Mouse (Mus musculus) urinary bladder, postnatal 14 days (tissue): ENCODE results near the gene Dusp3.
A peak's percentile ranks its signal among the peaks of the same experiment; 100 is the strongest.
"Not testable (repeated sequence)": the region's sequence is repeated elsewhere in the genome, so short reads cannot be mapped to it uniquely, and the experiment has no call there.

ENCODE experiments used
- DNase-seq: peaks from one replicate; pipeline ENCODE4 v3.0.0; 2021; ENCODE audit warnings: low spot score

Gene Dusp3

DNA sequence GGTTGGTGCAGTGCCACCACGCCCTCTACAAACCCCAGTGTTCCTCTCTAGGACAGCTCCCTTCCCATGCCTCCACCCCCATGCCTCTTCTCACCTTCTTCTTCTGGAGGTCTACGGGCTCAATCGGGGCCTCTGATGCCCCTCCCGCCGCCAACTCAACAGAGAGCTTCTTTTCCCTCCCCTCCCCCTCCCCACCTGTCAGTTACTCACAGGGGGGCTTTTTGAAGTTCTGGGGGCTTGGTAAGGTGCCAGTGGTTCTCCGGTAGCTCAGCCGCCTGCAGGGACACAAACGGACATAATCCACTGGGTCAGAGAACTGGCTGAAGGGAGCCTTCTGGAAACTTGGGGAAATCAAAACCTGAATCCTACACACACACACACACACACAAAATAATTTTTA, 24.7 kb upstream of the Dusp3 start:
- no peak for DNase-seq

DNA sequence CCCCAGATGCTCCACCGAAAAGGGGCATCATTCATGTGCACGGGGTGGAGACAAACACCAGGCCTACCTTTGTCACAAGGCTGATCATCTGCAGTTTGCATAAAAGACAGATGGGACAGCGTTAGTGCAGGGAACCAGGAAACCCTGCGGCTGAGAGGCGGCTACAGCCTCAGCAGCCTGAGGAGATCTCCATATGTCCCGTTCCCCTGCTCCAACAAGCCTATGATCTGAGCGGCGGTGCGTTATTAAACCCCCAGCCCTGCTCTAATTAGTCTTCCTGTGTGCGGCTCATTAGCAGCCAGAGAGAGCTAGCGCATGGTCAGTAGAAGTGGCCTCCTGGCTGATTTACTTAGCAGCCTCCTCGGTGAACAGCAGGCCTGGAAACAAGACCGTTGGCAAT, 23.3 kb upstream of the Dusp3 start:
- no peak for DNase-seq

DNA sequence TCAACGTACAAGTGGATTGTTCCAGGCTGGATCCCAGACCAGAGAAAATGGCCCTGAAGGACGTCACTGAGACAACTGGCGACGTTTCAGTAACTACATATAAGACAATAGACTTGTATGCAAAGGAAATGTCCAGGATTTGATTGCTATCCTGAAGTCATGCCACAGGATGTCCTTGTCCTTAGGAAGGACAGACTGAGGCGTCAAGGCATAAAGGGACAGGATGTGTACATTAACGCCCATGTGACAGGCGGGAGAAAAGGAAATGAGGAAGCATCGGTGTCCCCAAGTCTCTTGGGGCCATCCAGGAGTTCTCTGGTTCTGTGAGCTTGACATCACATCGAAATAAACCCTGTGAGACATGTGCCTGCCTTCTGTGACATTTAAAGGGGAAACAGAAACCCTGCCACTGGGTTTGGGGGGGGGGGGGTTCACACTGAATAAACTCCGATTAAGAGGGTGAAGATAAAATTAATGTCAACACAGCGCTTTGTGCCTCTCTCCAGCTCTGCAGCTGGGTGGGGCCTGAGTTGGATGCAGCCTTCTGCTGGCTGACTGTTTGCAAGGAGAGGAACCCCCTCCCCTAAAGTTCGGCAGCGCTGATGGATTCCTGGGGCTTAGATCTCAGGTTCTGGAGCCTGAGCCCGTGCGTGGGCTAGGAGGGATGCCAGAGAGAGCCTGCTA, 22.3 kb upstream of the Dusp3 start:
- no peak for DNase-seq

DNA sequence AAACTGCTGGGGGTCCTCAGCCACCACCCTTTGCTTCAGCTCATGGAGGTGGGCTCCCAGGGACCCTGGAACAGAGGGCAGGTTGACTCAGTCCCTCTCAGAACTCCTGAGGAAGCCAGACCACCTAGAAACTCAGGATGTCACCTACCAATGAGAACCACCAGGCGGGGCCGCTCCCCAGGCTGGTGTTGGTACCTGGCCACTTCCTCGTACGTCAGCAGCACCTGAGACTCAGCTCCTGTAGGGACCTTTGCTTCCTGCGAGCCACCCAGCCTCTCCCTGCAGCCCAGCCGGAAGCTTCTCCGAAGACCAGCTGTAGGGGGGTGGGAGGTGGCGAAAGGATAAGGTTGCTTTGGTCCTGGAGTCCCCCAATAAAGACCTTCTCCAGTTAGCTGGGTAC, 21.6 kb upstream of the Dusp3 start:
- DNase-seq: no peak

DNA sequence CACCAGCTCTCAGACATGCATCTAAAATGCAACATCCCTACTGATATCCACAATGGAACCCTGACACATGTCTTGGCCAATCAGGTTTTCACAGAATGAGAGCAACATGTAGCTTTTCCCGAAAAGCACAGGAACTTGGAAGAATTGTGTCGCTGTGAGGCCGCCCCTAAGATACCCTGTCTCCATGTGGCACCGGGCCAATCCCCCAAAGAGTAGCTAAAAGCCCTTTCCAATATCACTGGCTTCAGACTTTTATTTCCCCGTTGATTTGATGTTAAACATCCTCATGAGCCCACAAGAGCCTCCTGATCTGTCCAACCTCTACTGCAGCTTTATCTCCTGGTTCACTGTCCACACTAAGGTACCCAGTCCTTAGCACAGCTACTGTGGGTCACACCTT, 19.9 kb upstream of the Dusp3 start:
- DNase-seq: no peak

DNA sequence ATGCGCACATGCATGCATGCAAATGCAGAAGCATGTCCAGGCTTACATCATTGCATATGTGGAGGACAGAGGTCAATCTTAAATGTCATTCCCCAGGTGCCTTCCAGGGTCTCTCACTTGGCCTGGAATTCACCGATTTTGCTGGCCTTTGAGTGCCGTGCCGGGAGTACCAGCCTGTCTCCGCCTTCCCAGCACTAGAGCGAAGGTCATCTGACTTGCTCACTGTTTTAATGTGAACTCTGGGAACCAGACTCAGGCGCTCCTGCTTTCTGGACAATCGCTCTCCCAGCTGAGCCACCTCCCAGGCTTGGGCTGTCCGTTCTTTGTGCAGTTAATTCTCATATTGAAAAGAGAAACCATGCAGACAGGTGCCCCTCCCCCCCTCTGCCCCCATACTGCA, 19.5 kb upstream of the Dusp3 start:
- DNase-seq: no peak

DNA sequence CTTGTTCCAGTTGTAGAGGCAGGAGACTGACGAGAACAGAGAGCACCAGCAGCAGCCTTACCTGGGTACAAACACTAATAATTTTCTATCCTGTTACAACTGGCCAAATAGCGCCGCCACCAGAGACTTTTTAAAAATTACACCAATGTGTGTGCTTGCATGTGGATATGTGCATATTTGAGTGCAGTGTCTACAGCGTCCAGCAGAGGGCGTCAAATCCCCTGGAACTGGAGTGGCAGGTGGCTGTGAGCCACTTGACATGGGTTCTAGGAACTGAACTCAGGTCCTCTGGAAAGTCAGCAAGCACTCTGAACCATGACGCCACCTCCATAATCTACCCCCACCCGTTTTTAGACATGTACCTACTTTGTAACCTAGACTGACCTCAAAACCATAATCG, 17.4 kb upstream of the Dusp3 start:
- DNase-seq: no peak

DNA sequence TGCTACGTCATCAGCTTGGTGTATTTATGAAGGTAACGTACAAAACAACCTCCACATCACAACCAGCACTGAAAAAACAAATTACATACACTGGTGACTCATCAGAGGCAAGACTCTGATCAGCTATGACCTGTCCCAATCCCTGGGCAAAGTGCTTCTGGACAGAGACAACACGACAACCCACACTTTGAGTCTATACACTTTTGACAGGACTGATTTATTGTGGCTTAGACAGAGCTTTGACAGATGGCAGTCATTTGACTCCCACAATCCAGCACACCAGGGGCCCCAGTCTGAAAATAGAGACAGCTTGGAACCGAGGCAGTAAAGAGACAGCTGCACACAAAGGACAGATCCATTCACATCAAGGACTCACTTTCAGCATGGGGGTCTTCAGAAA, 12.7 kb upstream of the Dusp3 start:
- DNase-seq: no peak

DNA sequence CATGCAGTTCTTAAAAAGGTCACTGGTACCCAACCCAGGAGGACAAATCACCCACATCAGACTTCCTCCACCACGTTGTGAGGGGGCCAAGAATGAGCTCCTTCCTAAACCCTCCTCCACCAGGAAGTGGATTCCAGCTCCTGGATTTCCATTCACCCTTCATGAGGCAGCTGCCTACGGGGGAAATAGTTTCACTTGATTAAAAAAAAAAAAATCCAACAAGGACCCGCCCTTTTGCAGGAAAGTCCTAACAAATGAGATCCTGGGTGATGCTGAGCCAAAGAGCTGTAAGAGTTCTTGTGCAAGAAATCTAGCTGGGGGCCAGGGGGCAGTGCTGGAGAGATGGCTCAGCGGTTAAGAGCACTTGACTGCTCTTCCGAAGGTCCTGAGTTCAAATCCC, 11.4 kb upstream of the Dusp3 start:
- DNase-seq: no peak

DNA sequence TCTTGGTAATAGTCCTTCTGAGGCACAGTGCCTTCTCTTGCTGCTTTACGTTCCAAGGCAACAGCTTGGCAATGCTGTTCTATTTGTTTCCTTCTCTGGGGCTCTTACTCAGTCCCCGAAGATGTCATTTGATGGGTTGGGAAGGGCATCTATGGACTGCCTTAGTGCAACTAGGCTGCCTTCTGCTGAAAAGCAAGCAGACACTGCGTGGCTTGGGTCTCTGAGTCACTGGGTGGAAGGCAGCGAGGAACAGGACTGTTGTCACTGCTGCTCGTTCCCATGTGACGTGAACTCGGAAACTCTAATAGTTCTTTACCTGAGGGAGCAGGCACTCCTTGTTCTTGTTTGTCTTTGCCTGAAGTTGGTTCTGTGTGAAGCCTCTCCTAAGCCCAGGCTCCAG, 9.1 kb upstream of the Dusp3 start:
- no peak for DNase-seq

DNA sequence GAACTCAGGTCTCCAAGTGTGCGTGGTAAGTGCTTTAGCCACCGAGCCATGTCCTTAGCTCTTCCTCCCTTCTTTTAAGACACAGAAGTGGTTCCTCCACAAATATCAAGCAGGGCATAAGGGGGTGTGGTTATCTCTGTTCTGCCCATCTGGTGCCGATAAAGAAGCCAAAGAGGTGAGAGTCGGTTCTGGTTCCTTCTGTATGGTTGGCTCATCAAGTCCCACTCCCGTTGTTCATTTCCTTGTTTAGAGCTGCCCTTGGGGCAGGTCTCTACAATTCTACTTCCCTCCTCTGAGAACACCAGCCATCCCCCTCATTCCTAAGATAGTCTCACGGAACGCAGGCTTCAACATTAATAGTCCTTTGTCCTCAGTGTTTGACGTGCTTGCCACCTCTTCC, 7.3 kb upstream of the Dusp3 start:
- DNase-seq: no peak

DNA sequence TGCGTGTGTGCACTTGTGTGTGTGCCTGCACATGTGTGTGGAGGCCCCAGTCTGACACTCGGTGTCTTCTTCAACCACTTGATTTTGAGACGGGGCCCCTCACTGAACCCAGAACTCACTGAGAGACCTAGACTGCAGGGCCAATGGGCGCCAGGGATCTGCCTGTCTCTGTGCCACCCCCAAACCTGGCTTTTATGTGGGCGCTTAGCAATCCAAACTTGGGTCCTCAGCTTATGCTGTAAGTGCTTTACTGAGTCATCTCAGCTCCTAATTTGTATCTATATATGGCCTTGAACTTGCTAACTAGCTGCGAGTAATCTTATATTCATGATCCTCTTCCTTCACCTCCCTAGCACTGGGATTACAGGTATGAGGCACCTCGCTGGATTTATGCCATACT, 5.6 kb upstream of the Dusp3 start:
- DNase-seq: no peak

DNA sequence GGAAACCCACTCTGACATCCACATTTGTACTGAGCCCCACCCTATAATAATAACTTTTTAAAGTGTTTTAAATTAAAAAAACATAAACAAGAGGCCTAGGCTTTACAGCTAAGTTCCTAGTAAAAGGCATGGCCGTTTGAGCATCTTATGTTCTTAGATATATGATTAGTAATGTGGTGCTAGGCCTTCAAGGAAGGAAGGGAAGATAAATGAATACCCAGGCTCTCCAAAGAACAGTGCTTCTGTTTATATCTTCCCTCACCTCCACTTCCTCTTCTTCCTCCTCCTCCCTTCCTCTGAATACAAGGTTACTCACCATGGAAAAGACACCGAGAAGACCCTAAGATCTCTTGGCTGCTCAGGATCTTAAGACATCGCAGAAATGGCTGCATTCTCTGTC, 5.0 kb upstream of the Dusp3 start:
- DNase-seq: no peak

DNA sequence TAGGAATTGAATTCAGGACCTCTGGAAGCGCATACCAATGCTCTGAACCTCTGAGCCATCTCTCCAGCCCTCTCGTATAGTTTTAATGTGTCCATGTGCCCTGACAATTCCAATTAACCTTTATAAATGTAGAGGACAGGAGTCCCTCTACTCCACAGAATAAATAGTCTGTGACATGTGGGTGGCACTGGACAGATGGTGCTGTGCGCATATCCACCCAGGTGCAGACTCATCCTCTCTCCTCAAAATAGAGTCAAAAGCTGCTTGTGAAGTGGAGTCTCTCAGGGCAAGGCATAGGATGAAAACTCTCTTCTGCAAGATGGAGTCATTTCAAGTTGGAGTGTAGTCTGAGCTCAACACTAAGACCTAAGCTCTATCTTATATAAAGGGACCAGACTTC, 3.4 kb upstream of the Dusp3 start:
- DNase-seq: no peak

DNA sequence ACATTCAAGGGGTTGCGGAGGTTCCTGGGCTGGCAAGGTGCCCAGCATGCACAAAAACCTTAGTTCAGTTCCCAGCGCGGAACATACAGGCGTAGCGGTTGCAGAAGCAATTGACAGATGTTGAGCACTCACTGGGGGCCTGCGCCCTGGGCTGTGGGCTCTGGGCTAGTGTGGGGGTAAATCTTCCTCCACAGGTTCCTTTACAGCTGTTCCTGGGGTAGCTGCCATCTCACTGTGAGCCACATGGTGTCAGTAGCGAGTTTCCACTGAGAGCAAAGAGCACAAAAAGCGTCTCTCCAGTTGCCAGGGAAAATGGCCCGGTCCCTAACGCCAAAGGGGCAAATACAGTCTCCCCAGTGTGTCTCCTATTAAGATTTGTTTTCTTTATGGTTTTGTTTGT, 823 bp downstream of the Dusp3 start:
- DNase-seq: peak; percentile 83

DNA sequence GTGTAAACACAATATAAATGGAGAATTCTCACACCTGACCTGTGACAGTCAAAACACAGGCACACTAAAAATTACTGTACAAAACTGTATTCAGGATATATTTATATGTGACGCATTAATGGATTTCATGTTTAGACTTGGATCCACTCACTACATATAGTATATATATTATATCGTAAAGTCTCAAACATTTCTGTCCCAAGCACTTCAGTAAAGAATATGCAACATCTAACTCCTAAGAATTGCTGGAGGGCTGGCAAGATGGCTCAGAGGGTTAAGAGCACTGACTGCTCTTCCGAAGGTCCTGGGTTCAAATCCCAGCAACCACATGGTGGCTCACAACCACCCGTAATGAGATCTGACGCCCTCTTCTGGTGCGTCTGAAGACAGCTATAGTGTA, 1.4 kb downstream of the Dusp3 start:
- DNase-seq: not testable (repeated sequence)

DNA sequence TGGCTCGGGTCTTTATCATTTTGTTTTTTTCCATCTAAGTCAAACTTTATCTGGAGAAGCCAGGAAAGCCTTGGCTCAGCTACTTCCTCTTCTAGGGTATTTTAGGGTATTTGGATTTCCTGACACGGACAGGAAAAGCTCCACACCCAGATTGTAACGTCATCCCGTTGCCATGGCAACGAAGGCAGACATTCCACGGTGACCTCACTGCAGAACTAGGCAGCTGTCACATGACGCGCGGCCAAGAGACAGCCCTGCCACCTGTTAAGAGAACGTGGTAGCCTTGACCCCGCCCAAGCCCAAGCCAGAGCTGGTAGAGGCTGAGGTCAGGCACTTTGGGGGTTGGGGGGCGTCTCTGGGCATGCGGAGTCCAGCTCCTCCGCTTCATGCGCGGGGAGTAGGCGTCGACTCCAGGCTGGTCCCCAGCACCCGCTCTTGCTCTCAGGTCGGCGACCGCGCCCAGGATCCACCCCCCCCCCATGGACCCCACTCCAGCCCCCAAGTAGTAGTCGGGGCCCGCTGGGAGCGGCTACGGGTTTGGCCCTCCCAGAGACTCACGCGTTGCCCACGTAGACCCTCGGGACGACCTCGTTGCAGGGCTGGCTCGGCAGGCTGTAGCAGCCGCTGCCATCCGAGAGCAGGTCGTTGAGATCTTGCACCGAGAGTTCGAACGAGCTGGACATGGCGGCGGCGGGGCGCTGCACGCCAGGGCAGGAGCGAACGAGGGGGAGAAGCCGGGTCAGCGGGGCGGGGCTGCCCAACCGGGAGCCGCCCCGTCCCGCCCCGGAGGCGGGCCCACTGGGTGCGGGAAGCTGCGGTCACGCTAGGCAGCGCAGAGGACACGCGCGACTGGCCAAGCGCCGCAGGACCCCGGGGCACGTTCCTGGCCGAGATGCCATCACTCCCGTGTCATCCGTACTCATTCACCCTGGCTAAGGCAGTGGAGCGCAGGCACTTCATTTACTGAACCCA, 2.5 kb downstream of the Dusp3 start, which contains the start of gene Cfap97d1:
Cfap97d1 (plus strand) TSS at position 226 of the 972 bp plus-strand sequence.
- DNase-seq: peak; percentile 93

DNA sequence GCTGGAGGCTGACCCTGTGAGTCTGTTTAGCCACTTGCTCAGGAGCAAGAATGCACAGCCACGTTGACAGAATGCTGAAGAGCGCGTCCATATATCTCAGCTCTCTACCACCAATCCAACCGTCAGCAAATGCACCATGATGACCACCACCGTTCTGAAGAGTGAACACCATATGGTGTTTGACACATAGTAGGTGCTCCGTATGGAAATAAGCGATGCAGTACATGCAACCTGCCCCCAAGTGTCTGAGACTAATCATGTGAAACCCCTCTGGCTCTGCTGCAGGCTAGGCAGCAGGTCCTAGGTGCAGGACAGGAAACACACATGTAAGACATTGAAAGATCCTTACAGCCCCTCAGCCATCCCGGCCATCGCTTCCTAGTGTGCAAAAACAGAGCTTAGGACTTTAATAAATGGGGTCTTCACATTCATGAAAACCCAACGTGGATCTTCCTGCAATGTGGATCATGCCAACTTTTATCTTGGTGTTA, 3.3 kb downstream of the Dusp3 start:
- no peak for DNase-seq

DNA sequence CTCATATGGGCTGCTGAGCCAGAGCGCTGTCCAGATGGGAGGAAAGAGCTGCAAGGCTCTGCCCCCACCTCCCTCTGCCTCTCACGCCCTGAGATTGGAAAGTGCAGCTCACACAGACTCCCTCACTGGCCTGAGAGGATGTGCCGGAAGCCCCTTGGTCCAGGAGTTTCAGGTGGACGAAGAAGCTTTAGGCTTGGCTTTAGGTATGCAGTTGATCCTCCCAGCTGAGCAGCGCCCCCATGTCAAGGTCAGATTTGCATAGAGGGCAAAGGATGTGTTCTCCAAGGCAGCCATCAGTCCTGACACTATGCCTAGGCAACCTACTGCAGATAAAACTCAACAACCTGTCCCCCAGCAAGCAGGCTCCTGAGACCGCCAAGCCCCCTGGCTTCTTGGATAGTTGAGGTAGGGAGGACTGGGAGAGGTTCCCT, 3.8 kb downstream of the Dusp3 start:
- DNase-seq: no peak

DNA sequence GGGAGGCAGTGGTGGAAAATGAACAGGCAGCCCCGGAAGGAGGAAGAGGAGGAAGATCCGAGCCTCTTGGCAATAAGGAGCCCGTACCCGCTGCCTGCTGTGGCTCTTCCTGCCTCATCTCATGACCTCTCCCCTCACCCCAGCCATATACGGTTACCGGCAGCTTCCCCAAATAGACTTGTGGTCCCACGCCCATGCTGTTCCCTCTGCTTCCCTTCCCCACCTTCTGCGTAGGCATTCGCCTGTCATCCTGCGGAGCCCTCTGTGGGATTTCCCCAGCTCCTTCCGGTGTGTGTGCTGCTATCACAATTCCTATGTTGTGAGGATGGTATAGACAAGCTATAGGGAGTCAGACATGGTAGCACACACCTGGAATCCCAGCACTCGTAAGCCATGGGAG, 5.0 kb downstream of the Dusp3 start:
- DNase-seq: no peak

DNA sequence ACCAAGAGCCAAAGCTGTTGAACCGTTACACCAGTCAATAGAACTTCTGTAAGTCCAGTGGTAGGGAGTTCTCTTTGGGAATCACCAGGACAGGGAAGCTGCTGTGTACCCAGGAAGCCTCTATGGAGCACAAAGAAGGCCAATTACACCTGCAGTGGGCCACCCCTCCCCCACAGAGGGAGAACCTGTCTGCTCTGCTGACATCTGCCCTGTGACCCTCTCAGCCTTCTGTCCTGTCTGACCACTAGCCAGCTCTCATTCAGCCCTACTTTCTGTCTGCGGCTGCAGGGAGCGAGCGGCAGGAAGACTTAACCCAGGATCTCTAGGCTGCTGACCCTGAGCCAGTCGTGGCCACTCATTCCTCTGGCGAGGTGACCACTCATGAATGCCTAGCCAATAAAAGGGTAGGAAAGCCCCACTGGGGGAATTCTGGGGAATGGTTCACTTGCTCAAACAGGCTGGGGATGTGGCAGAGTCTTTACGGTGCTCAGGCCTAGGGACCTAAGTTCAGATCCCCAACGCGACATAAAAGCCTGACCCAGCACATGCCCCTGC, 6.1 kb downstream of the Dusp3 start:
- DNase-seq: no peak

DNA sequence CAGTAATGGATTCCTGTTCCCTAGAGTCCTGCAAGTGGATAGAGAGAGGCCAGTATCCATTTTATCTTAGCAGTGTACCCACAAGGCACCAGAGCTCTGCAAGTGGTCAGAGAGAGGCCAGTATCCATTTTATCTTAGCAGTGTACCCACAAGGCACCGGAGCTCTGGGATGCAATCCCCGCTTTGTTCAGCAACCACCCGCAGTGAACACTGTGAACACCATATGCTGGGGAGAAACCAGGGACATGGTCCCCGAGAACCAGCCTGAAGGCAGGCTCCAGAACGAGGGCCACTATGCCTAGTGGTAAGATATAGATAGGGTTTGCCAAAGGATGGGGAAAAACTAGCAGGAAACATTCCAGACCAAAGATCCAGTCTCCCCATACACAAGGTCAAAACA, 7.7 kb downstream of the Dusp3 start:
- no peak for DNase-seq

DNA sequence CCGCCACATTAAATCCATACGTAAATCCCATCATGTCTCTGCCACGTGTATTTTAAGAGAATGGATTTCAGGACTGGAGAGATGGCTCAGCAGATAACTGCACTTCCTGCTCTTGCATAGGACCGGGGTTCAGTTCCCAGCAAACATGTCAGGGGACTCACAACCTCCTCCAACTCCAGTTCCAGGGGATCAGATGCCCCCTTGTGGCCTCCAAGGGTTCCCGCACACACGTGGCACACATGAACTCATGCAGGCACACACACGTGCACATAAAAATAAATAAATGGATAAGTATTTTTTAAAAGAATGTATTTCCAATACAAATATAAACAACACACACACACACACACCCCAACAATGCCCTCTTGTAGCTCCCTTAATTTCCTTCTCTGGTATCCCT, 9.9 kb downstream of the Dusp3 start:
- no peak for DNase-seq
